Mouse (Mus musculus): Measurements from ENCODE around the gene Olfr532. TPM values are rescaled to one million over a fixed set of nuclear protein-coding genes. Genes with fewer than 3 reads are reported as not detected.
"Not testable (repeated sequence)": the region's sequence is repeated elsewhere in the genome, so short reads cannot be mapped to it uniquely, and the experiment has no call there.

Gene Olfr532
- not detected in 2 replicates for polyA plus RNA-seq (2015; fragmentation: Nextera tagmentation; extraction: Ambion mirVana)

GRCm38 (mm10) chr7:140421539-140421938 is at the start of gene Olfr532:
Olfr532 (minus strand) TSS chr7:140421639.
- Histone ChIP-seq H3K4me2 (ENCODE audit: low read depth, low read length) (no peak within 1 kb of the TSS), H3K27ac (ENCODE audit: low read length) (no peak within 1 kb of the TSS), H3K9ac (ENCODE audit: low read depth, low read length) (no peak within 1 kb of the TSS), H3K4me3 (ENCODE audit: low read length) (no peak within 1 kb of the TSS), H3K4me1 (ENCODE audit: control insufficient read depth, insufficient read depth, low read length) (no peaks in the 10 kb centered on the region), H3K9me3 (ENCODE audit: control insufficient read depth, low read length) (no peaks in the 10 kb centered on the region), H3K36me3 (ENCODE audit: control insufficient read depth, insufficient read depth, low read length) (no peaks in the 10 kb centered on the region), H3K27me3 (replicated peaks; ENCODE audit: control insufficient read depth, insufficient read depth, low read length) (no peaks in the 10 kb centered on the region)
- no peak for ATAC-seq
- whole genome bisulfite sequencing, result 92% methylated on average over 1 of the region's 1 CpGs

GRCm38 (mm10) chr7:140463070-140463469 is 41.6 kb upstream of the Olfr532 start, which contains the start of gene Olfr533:
Olfr533 (plus strand) TSS chr7:140463370.
- not testable (repeated sequence) for H3K9ac ChIP-seq (ENCODE audit: low read depth, low read length); H3K4me2 ChIP-seq (ENCODE audit: low read depth, low read length); H3K27me3 ChIP-seq (replicated peaks; ENCODE audit: control insufficient read depth, insufficient read depth, low read length); H3K9me3 ChIP-seq (ENCODE audit: control insufficient read depth, low read length); H3K27ac ChIP-seq (ENCODE audit: low read length); H3K4me3 ChIP-seq (ENCODE audit: low read length); H3K36me3 ChIP-seq (ENCODE audit: control insufficient read depth, insufficient read depth, low read length); H3K4me1 ChIP-seq (ENCODE audit: control insufficient read depth, insufficient read depth, low read length); ATAC-seq
- 100% methylated on average over 1 of the region's 1 CpGs for WGBS

- Histone ChIP-seq H3K36me3 (ENCODE audit: control insufficient read depth, insufficient read depth, low read length) (no peaks in the 10 kb centered on the region), H3K9me3 (ENCODE audit: control insufficient read depth, low read length) (no peaks in the 10 kb centered on the region), H3K9ac (ENCODE audit: low read depth, low read length) (no peak overlapping the region), H3K27me3 (replicated peaks; ENCODE audit: control insufficient read depth, insufficient read depth, low read length) (no peaks in the 10 kb centered on the region), H3K4me2 (ENCODE audit: low read depth, low read length) (no peak overlapping the region), H3K27ac (ENCODE audit: low read length) (no peak overlapping the region), H3K4me3 (ENCODE audit: low read length) (no peak overlapping the region), H3K4me1 (ENCODE audit: control insufficient read depth, insufficient read depth, low read length) (no peaks in the 10 kb centered on the region)
- WGBS, result 92% methylated on average over 1 of the region's 1 CpGs
- no peak for ATAC-seq
These were observed 21.7 kb upstream of the Olfr532 start for GRCm38 (mm10) chr7:140443141-140443540.

GRCm38 (mm10) chr7:140402818-140403217 is 18.6 kb downstream of the Olfr532 start, which contains the start of gene Olfr531:
Olfr531 (minus strand) TSS chr7:140402918.
- H3K4me3 ChIP-seq (ENCODE audit: low read length), result no peak within 1 kb of the TSS
- no peak within 1 kb of the TSS for H3K27ac ChIP-seq (ENCODE audit: low read length)
- ATAC-seq, result no peak
- 85% methylated on average over 1 of the region's 1 CpGs for WGBS
- H3K36me3 ChIP-seq (ENCODE audit: control insufficient read depth, insufficient read depth, low read length), result no peaks in the 10 kb centered on the region
- H3K4me1 ChIP-seq (ENCODE audit: control insufficient read depth, insufficient read depth, low read length), result no peaks in the 10 kb centered on the region
- H3K9me3 ChIP-seq (ENCODE audit: control insufficient read depth, low read length), result no peaks in the 10 kb centered on the region
- H3K9ac ChIP-seq (ENCODE audit: low read depth, low read length), result no peak within 1 kb of the TSS
- H3K4me2 ChIP-seq (ENCODE audit: low read depth, low read length), result no peak within 1 kb of the TSS
- H3K27me3 ChIP-seq (replicated peaks; ENCODE audit: control insufficient read depth, insufficient read depth, low read length), result no peaks in the 10 kb centered on the region

- Histone ChIP-seq H3K36me3 (ENCODE audit: control insufficient read depth, insufficient read depth, low read length) (no peaks in the 10 kb centered on the region), H3K9ac (ENCODE audit: low read depth, low read length) (no peak overlapping the region), H3K4me1 (ENCODE audit: control insufficient read depth, insufficient read depth, low read length) (no peaks in the 10 kb centered on the region), H3K27ac (ENCODE audit: low read length) (no peak overlapping the region), H3K27me3 (replicated peaks; ENCODE audit: control insufficient read depth, insufficient read depth, low read length) (no peaks in the 10 kb centered on the region), H3K4me2 (ENCODE audit: low read depth, low read length) (no peak overlapping the region), H3K9me3 (ENCODE audit: control insufficient read depth, low read length) (no peaks in the 10 kb centered on the region), H3K4me3 (ENCODE audit: low read length) (no peak overlapping the region)
- WGBS, result 96% methylated on average over 2 of the region's 2 CpGs
- no peak for ATAC-seq
These were observed 44.5 kb downstream of the Olfr532 start for GRCm38 (mm10) chr7:140376911-140377310.

- no peaks in the 10 kb centered on the region for H3K9me3 ChIP-seq (ENCODE audit: control insufficient read depth, low read length)
- H3K4me3 ChIP-seq (ENCODE audit: low read length), result no peak within 1 kb of the TSS
- H3K36me3 ChIP-seq (ENCODE audit: control insufficient read depth, insufficient read depth, low read length), result no peaks in the 10 kb centered on the region
- no peak within 1 kb of the TSS for H3K27ac ChIP-seq (ENCODE audit: low read length)
- 65% methylated on average over 1 of the region's 1 CpGs for WGBS
- no peak within 1 kb of the TSS for H3K9ac ChIP-seq (ENCODE audit: low read depth, low read length)
- H3K27me3 ChIP-seq (replicated peaks; ENCODE audit: control insufficient read depth, insufficient read depth, low read length), result no peaks in the 10 kb centered on the region
- H3K4me1 ChIP-seq (ENCODE audit: control insufficient read depth, insufficient read depth, low read length), result no peaks in the 10 kb centered on the region
- ATAC-seq, result no peak
- no peak within 1 kb of the TSS for H3K4me2 ChIP-seq (ENCODE audit: low read depth, low read length)
These were observed 45.2 kb downstream of the Olfr532 start, which contains the start of gene Olfr530 for GRCm38 (mm10) chr7:140376231-140376630. Olfr530 (minus strand) TSS chr7:140376331.

- Histone ChIP-seq H3K9ac (ENCODE audit: low read depth, low read length) (no peak overlapping the region), H3K4me1 (ENCODE audit: control insufficient read depth, insufficient read depth, low read length) (no peaks in the 10 kb centered on the region), H3K27ac (ENCODE audit: low read length) (no peak overlapping the region), H3K9me3 (ENCODE audit: control insufficient read depth, low read length) (no peaks in the 10 kb centered on the region), H3K36me3 (ENCODE audit: control insufficient read depth, insufficient read depth, low read length) (no peaks in the 10 kb centered on the region), H3K4me2 (ENCODE audit: low read depth, low read length) (no peak overlapping the region), H3K27me3 (replicated peaks; ENCODE audit: control insufficient read depth, insufficient read depth, low read length) (no peaks in the 10 kb centered on the region), H3K4me3 (ENCODE audit: low read length) (no peak overlapping the region)
- ATAC-seq, result no peak
- WGBS, result 77% methylated on average over 4 of the region's 4 CpGs
These were observed 47.1 kb downstream of the Olfr532 start for GRCm38 (mm10) chr7:140374300-140374699.

Other genes starting within 250 kb of the Olfr532 start
- not detected in 2 replicates for gene Olfr523, start 248.4 kb downstream of the Olfr532 start, polyA plus RNA-seq (2015; fragmentation: Nextera tagmentation; extraction: Ambion mirVana)
- gene Olfr524, start 215.7 kb downstream of the Olfr532 start, polyA plus RNA-seq (2015; fragmentation: Nextera tagmentation; extraction: Ambion mirVana), result not detected in 2 replicates
- gene Cd163l1, start 203.4 kb downstream of the Olfr532 start, polyA plus RNA-seq (2015; fragmentation: Nextera tagmentation; extraction: Ambion mirVana), result 0.21 and 0.37 TPM in 2 replicates
- gene 5830411N06Rik, start 174.4 kb downstream of the Olfr532 start, polyA plus RNA-seq (2015; fragmentation: Nextera tagmentation; extraction: Ambion mirVana), result not detected in 2 replicates
- gene Olfr525, start 100.8 kb downstream of the Olfr532 start, polyA plus RNA-seq (2015; fragmentation: Nextera tagmentation; extraction: Ambion mirVana), result not detected in 2 replicates
- not detected in 2 replicates for gene Olfr527, start 87.6 kb downstream of the Olfr532 start, polyA plus RNA-seq (2015; fragmentation: Nextera tagmentation; extraction: Ambion mirVana)
- gene Olfr60, start 60.0 kb downstream of the Olfr532 start, polyA plus RNA-seq (2015; fragmentation: Nextera tagmentation; extraction: Ambion mirVana), result not detected in 2 replicates
- gene Olfr530, start 45.3 kb downstream of the Olfr532 start, polyA plus RNA-seq (2015; fragmentation: Nextera tagmentation; extraction: Ambion mirVana), result not detected in 2 replicates
- not detected in 2 replicates for gene Olfr531, start 18.7 kb downstream of the Olfr532 start, polyA plus RNA-seq (2015; fragmentation: Nextera tagmentation; extraction: Ambion mirVana)
- not detected in 2 replicates for gene Olfr533, start 41.7 kb upstream of the Olfr532 start, polyA plus RNA-seq (2015; fragmentation: Nextera tagmentation; extraction: Ambion mirVana)
- gene Olfr535, start 62.6 kb upstream of the Olfr532 start, polyA plus RNA-seq (2015; fragmentation: Nextera tagmentation; extraction: Ambion mirVana), result not detected in 2 replicates
- gene Olfr536, start 85.8 kb upstream of the Olfr532 start, polyA plus RNA-seq (2015; fragmentation: Nextera tagmentation; extraction: Ambion mirVana), result not detected in 2 replicates
- not detected in 2 replicates for gene Olfr538, start 146.2 kb upstream of the Olfr532 start, polyA plus RNA-seq (2015; fragmentation: Nextera tagmentation; extraction: Ambion mirVana)
- gene Olfr46, start 179.6 kb upstream of the Olfr532 start, polyA plus RNA-seq (2015; fragmentation: Nextera tagmentation; extraction: Ambion mirVana), result not detected in 2 replicates
- gene Olfr61, start 207.3 kb upstream of the Olfr532 start, polyA plus RNA-seq (2015; fragmentation: Nextera tagmentation; extraction: Ambion mirVana), result not detected in 2 replicates
- not detected in 2 replicates for gene Olfr53, start 224.8 kb upstream of the Olfr532 start, polyA plus RNA-seq (2015; fragmentation: Nextera tagmentation; extraction: Ambion mirVana)
- not detected in 2 replicates for gene Olfr539, start 238.3 kb upstream of the Olfr532 start, polyA plus RNA-seq (2015; fragmentation: Nextera tagmentation; extraction: Ambion mirVana)

All from intestine, embryonic 16.5 days (tissue).